Mouse (Mus musculus) retina, embryonic 14.5 days (tissue): ENCODE results near the gene Trim47.

Experiments
- DNase-seq: peaks from one replicate; pipeline ENCODE4 v3.0.0-alpha.2; 2015; ENCODE audit warnings: low spot score

Gene Trim47

DNA sequence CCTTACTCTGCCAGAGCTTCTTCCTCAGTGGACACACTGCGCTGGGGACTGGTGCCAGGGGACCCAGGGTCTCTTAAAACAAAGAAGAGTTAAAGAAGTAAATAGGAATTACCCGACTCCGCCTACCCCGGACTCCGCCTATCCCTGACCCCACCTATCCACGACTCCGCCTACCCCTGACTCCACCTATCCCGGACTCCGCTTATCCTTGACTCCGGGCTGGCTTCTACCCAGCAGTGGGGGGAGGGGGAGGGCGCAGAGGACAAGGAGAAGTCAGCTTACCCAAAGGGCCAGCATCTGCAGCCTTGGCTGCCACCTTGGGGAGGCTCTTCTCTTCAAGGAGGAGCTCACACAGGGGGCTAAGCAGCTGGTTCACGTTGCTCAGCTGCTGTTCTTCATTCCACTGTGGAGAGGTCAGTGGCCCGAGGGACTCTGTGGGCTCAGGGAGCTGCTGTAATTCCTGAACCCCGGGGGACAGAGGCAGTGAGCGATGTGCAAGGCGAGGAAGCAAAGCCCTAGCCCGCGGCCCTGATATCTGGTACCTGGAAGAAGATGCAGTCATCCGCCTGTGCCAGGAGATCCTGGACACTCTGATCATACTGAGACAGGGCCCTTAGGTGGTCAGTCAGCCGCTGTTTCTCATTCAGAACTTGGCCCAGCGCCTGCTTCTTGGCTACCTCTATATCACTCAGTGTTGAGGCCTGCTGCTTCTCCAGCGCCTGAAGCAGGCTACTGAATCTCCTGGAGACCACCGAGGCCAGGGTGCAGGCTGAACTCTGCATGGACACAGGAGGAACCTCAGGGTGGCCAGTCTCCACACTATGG, at the start of gene Trim47:
Gene Trim47 (minus strand): TSS at position 55 of the 825 bp plus-strand sequence.
- peak; percentile 59 for DNase-seq

DNA sequence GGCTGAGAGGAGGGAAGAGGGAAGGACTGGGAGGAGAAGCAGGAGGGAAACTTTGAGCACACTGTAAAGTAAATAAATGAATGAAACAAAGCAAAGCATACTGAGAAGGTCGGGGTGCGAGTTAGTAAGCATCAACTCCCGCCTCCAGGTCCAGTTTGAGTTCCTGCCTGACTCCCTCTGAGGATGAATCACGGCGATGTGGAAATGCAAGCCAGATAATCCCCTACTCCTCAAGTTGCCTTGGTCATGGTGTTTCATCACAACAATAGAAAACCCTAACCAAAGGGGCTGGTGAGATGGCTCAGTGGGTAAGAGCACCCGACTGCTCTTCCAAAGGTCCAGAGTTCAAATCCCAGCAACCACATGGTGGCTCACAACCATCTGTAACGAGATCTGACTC, 49.0 kb upstream of the Trim47 start:
- DNase-seq = no peak

DNA sequence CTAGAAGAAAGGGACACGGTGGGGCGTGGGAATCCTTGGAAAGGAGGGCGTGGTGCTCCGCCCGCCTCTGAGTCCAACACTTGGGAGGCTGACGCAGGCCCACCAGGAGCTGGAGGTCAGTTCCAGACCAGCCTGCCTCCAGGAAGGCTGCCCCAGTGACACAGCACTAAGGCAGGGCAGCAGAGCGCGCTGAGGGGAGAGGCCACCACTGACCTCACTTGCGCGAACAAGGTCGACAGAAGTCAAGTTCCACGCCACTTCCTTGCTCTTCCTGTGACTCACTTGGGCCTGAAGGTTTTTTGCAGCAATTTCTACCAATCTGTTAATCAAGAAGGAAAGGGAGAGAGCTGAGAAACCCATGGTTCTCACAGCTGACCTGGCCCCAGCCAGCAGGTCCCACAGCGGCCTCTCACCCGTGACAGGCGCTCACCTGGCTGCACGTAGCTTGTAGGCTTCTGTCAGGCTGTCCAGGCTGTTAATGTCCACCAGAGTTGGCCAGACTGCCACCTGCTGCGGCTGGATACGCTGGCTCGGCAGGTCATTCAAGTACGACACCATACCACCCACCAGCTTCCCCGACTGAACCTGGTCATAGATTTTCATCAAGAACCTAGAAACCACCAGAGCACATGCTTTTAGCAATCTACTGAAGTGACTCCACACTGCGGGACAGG, 47.9 kb upstream of the Trim47 start:
- no peak for DNase-seq

GRCm38 (mm10) chr11:116171959-116172358, 44.9 kb upstream of the Trim47 start:
- no peak for DNase-seq

- DNase-seq = no peak
Observed at GRCm38 (mm10) chr11:116170003-116170800, 43.2 kb upstream of the Trim47 start.

- DNase-seq = no peak
Observed at GRCm38 (mm10) chr11:116169214-116169613, 42.2 kb upstream of the Trim47 start.

GRCm38 (mm10) chr11:116167884-116168439, 41.0 kb upstream of the Trim47 start, which contains the start of gene Fbf1:
Gene Fbf1 (minus strand): TSS chr11:116168166.
- peak; percentile 97 for DNase-seq

GRCm38 (mm10) chr11:116167232-116167631, 40.2 kb upstream of the Trim47 start:
- no peak for DNase-seq

DNA sequence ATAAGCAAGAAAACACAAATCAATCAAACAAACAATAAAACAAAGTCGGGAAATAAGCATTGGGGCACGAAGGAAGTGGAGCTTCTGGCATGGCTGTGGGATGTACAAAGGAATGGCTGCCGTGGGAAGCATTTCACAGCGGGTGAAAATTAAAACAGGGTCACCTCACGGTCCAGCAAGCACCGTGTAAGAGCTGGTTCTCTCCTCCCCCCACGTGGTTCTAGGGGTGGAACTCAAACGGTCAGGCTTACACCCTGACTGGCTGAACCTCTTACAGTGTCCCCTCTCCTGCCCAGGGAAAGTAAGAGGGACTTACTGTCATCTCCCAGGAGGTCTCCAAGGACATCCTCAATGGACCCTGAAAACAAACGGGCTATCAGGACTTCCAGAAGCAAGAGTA, 36.0 kb upstream of the Trim47 start:
- DNase-seq = peak; percentile 78

- DNase-seq = no peak
Observed at GRCm38 (mm10) chr11:116162146-116162545, 35.1 kb upstream of the Trim47 start.

- no peak for DNase-seq
Observed at GRCm38 (mm10) chr11:116161312-116161711, 34.3 kb upstream of the Trim47 start.

DNA sequence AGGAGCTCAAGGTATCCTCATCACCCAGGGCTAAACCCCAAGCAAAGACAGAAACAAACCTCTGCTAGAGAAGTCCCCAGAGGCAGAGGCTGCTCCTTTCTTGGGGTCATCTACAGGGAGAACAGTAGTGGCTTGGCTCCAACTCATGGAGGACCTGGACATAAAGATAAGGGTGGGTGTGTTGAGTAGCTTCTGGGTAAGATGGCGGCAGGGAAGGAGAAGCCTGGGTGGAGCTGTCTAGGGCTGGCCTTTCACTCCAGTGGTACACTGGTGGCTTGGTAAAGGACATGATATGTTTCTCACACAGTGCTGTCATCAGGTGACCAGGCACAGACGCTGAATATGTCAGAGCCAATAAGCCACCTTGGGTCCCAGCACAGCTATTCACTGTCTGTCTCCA, 23.9 kb upstream of the Trim47 start:
- no peak for DNase-seq

- no peak for DNase-seq
Observed at GRCm38 (mm10) chr11:116149341-116149740, 22.3 kb upstream of the Trim47 start.

- DNase-seq = no peak
Observed at GRCm38 (mm10) chr11:116148761-116149221, 21.8 kb upstream of the Trim47 start.

GRCm38 (mm10) chr11:116146294-116146985, 19.4 kb upstream of the Trim47 start:
- DNase-seq = no peak

DNA sequence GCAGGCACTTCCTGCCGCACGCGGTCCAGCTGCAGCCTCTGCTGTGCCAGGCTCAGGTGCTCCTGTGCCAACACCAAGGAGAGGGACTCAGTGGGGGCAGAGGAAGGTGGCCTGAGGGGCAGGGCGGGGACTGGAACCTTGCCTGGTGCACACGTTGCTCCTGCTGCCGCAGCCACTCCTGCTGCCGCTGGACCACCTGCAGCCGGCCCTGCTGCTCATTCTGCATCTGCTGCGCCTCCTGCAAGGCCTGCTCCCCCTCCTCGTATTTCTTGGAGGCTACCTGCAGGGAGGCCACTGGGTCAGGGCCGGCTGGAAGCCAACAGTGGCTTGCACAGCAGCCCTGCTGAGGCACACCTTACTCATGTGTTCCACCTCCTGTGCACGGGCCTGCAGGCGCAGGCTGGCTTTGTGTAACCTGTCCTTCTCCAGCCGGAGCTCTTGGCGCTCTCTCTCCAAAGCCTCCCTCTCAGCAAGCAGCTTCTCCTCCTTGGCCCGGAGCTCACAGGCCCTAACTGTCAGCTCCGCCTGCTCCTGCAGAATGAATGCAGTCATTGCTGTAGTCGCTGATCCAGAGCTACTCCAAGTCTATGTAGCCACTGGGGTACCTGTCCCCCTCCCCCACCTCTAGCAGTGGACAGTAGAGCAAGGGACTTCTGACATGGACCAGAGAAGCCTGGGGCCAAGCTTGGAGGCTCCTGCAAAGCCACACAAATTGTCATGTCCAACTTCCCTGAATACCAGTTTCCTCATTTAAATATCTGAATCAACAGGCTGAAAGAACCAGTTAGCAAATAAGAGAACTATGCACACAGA, 18.7 kb upstream of the Trim47 start:
- DNase-seq = no peak

- DNase-seq = no peak
Observed at GRCm38 (mm10) chr11:116143468-116143867, 16.5 kb upstream of the Trim47 start.

GRCm38 (mm10) chr11:116142211-116142991, 15.4 kb upstream of the Trim47 start:
- no peak for DNase-seq

DNA sequence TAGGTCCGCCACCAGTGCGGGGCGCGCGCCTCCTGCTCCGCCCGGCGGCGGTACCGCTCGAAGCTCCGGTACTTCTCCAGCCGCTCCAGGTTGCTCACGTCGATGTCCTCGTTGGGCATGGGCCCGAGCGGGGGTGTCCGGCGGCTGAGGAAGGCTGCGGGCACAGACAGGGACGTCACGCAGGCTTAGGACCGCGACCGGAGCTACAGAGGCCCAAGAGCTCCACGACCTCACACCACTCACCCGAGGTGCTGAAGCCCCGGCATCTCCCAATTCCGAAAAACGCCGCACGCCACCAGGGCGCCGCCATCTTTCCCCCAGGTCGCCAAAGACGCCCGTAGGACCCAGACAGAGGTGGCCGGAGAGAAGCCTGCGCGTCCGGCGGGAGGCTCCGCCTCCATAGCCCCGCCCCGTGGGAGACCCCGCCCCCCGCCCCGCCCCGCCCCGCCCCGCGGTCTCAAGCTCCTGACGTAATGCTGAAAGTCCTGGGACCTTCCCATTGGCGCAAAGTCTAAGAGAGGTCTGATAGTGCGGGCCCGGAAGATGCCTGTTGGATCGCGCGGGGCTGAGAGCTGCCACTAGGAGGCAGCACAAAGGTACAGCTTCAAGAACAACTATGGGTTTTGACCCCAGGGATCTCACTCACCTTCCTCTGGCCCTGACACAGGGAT, 11.6 kb upstream of the Trim47 start, which contains the start of gene Mrpl38:
Gene Mrpl38 (minus strand): TSS at position 401 of the 671 bp plus-strand sequence.
- peak; percentile 97 for DNase-seq
